Mouse (Mus musculus): Measurements from ENCODE around the gene Nr4a3.
A peak's percentile ranks its signal among the peaks of the same experiment; 100 is the strongest.

The Nr4a3 gene

DNA sequence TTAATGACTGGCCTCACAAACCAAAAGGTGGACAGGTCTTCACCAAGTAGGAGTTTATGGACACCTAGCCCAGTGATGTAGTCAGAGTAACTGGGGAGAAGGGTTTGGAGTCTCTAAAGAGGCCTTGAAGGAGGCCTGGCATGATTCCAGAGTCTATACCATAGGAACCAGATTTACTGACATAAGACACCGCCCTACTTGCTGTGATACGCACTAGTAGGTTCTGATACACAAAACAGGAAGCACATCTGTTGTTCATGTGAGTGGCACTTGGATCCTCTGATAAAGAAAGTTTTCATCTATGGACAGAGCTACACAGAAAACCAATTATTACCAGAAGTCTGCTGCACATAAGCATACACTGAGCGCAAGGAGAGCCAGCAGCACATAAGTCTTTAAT, 65.4 kb downstream of the Nr4a3 start:
- DNase-seq (ENCODE audit: low read depth, low spot score) = no peak

DNA sequence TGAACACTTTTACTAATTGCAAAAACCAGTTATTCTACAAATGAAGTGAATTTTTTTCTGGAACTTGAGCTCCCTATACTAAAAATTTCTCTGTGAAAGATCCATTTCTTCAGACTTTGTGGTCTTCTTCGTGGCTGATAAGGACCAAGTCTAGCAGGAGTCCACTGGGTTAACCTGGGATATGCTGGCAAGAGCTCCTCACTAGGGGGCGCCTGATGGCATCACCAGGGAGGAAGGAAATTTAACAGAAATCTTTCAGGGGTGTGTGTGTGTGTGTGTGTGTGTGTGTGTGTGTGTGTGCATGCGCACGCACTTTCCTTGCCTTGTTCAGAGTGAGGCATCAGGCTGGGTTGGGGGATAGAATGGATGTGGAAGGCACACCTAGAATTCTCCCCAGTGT, 71.2 kb downstream of the Nr4a3 start:
- peak; percentile 8 for DNase-seq (ENCODE audit: low read depth, low spot score)

- no peak for DNase-seq (ENCODE audit: low read depth, low spot score)
These were observed 79.4 kb downstream of the Nr4a3 start for GRCm38 (mm10) chr4:48124416-48124772.

- peak; percentile 81 for DNase-seq (ENCODE audit: low read depth, low spot score)
These were observed 80.0 kb downstream of the Nr4a3 start, which contains the start of gene Stx17 for GRCm38 (mm10) chr4:48124773-48125469. Gene Stx17 (plus strand): TSS chr4:48124915.

- DNase-seq (ENCODE audit: low read depth, low spot score) = no peak
These were observed 85.4 kb downstream of the Nr4a3 start for GRCm38 (mm10) chr4:48130314-48130713.

DNA sequence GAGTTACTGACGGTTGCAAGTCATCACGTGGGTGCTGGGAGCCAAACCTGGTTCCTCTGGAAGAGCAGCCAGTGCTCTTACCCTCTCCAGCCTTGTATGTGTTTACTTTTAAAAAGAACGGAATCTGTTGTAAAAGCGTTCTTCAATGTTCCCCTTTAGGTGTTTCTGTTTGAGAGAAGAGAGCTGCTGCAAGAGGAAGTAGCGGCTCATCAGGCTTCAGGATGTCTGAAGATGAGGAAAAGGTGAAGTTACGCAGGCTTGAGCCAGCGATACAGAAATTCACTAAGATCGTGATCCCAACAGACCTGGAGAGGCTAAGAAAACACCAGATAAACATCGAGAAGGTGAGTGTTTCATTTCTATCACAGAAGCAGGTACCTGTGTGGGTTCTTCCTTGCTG, 86.7 kb downstream of the Nr4a3 start:
- DNase-seq (ENCODE audit: low read depth, low spot score) = no peak

GRCm38 (mm10) chr4:48132721-48133120, 87.8 kb downstream of the Nr4a3 start:
- DNase-seq (ENCODE audit: low read depth, low spot score) = no peak

Data from 3T3-L1 (cell line).